Mouse (Mus musculus) kidney, adult 2 months (tissue): ENCODE data around the gene Nlrp9c.
A peak's percentile ranks its signal among the peaks of the same experiment; 100 is the strongest.
"Not testable (repeated sequence)": the region's sequence is repeated elsewhere in the genome, so short reads cannot be mapped to it uniquely, and the experiment has no call there.

ENCODE experiments used
- CTCF ChIP-seq: fragments of 200-500 bp; conservative IDR thresholded peaks from 2 replicates; pipeline ENCODE4 v1.5.1; 2011; ENCODE audit warnings: low read depth, mild to moderate bottlenecking, control low read depth, low read length, moderate library complexity, mixed read lengths; ENCODE audit not compliant: insufficient read depth, insufficient read length
- POLR2A ChIP-seq: fragments of 200-500 bp; IDR thresholded peaks from one replicate; pipeline ENCODE4 v1.6.1; 2011; ENCODE audit warnings: low read depth, low read length, control low read depth

GRCm38 (mm10) chr7:26320361-26320760 is 83.1 kb downstream of the Nlrp9c start:
- peak; percentile 41 for TF ChIP-seq CTCF
- TF ChIP-seq POLR2A = not testable (repeated sequence)
